Mouse (Mus musculus): Measurements from ENCODE around the gene Foxp1. TPM values are rescaled to one million over a fixed set of nuclear protein-coding genes. Genes with fewer than 3 reads are reported as not detected.

Foxp1 gene
- total RNA-seq, 2 experiments from 2014 or later = 132 to 157 TPM

GRCm38 (mm10) chr6:99320444-99320843, 202.1 kb downstream of the Foxp1 start:
- DNase-seq (ENCODE audit: low spot score in 2 of 2) = no peak
- intact Hi-C loops (cut with DNase I) = no loop called here

GRCm38 (mm10) chr6:99319415-99320405, 202.8 kb downstream of the Foxp1 start:
- intact Hi-C loops (cut with DNase I) = no loop called here
- DNase-seq (ENCODE audit: low spot score in 2 of 2) = no peak

- DNase-seq (ENCODE audit: low spot score in 2 of 2) = no peak
- intact Hi-C loops (cut with DNase I) = no loop called here
Observed at GRCm38 (mm10) chr6:99314746-99315145, 207.8 kb downstream of the Foxp1 start.

GRCm38 (mm10) chr6:99310529-99310928, 212.0 kb downstream of the Foxp1 start:
- intact Hi-C loops (cut with DNase I) = no loop called here
- no peak for DNase-seq (ENCODE audit: low spot score in 2 of 2)

- intact Hi-C loops (cut with DNase I) = no loop called here
- no peak for DNase-seq (ENCODE audit: low spot score in 2 of 2)
Observed at GRCm38 (mm10) chr6:99310171-99310500, 212.4 kb downstream of the Foxp1 start.

- intact Hi-C loops (cut with DNase I) = no loop called here
- no peak for DNase-seq (ENCODE audit: low spot score in 2 of 2)
Observed at GRCm38 (mm10) chr6:99309466-99310170, 212.9 kb downstream of the Foxp1 start.

GRCm38 (mm10) chr6:99305751-99306150, 216.8 kb downstream of the Foxp1 start:
- intact Hi-C loops (cut with DNase I) = no loop called here
- no peak for DNase-seq (ENCODE audit: low spot score in 2 of 2)

- DNase-seq (ENCODE audit: low spot score in 2 of 2) = no peak
- intact Hi-C loops (cut with DNase I) = no loop called here
Observed at GRCm38 (mm10) chr6:99305236-99305635, 217.3 kb downstream of the Foxp1 start.

GRCm38 (mm10) chr6:99302662-99303435, 219.7 kb downstream of the Foxp1 start:
- intact Hi-C loops (cut with DNase I) = no loop called here
- no peak for DNase-seq (ENCODE audit: low spot score in 2 of 2)

- intact Hi-C loops (cut with DNase I) = no loop called here
Observed at GRCm38 (mm10) chr6:99301923-99302322, 220.6 kb downstream of the Foxp1 start.

GRCm38 (mm10) chr6:99300235-99300634, 222.3 kb downstream of the Foxp1 start:
- no peak for DNase-seq (ENCODE audit: low spot score in 2 of 2)
- intact Hi-C loops (cut with DNase I) = no loop called here

More at GRCm38 (mm10) chr6:99301923-99302322, 220.6 kb downstream of the Foxp1 start:
- DNase-seq (ENCODE audit: low spot score in 2 of 2) = no peak

- intact Hi-C loops (cut with DNase I) = no loop called here
- no peak for DNase-seq (ENCODE audit: low spot score in 2 of 2)
Observed at GRCm38 (mm10) chr6:99299196-99299595, 223.3 kb downstream of the Foxp1 start.

GRCm38 (mm10) chr6:99297535-99297934, 225.0 kb downstream of the Foxp1 start:
- intact Hi-C loops (cut with DNase I) = no loop called here
- no peak for DNase-seq (ENCODE audit: low spot score in 2 of 2)

GRCm38 (mm10) chr6:99295495-99295894, 227.0 kb downstream of the Foxp1 start:
- peak in 1 of 2 experiments; percentile 74 for DNase-seq (ENCODE audit: low spot score in 2 of 2)
- intact Hi-C loops (cut with DNase I) = no loop called here

- no peak for DNase-seq (ENCODE audit: low spot score in 2 of 2)
- intact Hi-C loops (cut with DNase I) = no loop called here
Observed at GRCm38 (mm10) chr6:99289220-99289619, 233.3 kb downstream of the Foxp1 start.

GRCm38 (mm10) chr6:99285026-99285425, 237.5 kb downstream of the Foxp1 start:
- DNase-seq (ENCODE audit: low spot score in 2 of 2) = no peak
- intact Hi-C loops (cut with DNase I) = no loop called here

- no peak for DNase-seq (ENCODE audit: low spot score in 2 of 2)
- intact Hi-C loops (cut with DNase I) = no loop called here
Observed at GRCm38 (mm10) chr6:99284019-99284418, 238.5 kb downstream of the Foxp1 start.

GRCm38 (mm10) chr6:99282866-99283657, 239.5 kb downstream of the Foxp1 start:
- intact Hi-C loops (cut with DNase I) = no loop called here

GRCm38 (mm10) chr6:99281433-99281832, 241.1 kb downstream of the Foxp1 start:
- DNase-seq (ENCODE audit: low spot score in 2 of 2) = no peak

More at GRCm38 (mm10) chr6:99282866-99283657, 239.5 kb downstream of the Foxp1 start:
- DNase-seq (ENCODE audit: low spot score in 2 of 2) = no peak

More at GRCm38 (mm10) chr6:99281433-99281832, 241.1 kb downstream of the Foxp1 start:
- intact Hi-C loops (cut with DNase I) = no loop called here

Measured in left cerebral cortex, postnatal 25 days (tissue).